Mouse (Mus musculus) retina, postnatal 7 days (tissue): Measurements from ENCODE around the gene Ccdc170.
"Not testable (repeated sequence)": the region's sequence is repeated elsewhere in the genome, so short reads cannot be mapped to it uniquely, and the experiment has no call there.

Experiments used
- DNase-seq: peaks from one replicate; pipeline ENCODE4 v3.0.0-alpha.2; 2012; ENCODE audit warnings: low read depth, low spot score

Ccdc170 gene

GRCm38 (mm10) chr10:4482355-4482754, at the start of gene Ccdc170:
Gene Ccdc170 (plus strand): TSS chr10:4482502.
- no peak for DNase-seq

- no peak for DNase-seq
Measured at GRCm38 (mm10) chr10:4432996-4433755, 49.1 kb upstream of the Ccdc170 start.

GRCm38 (mm10) chr10:4433871-4434270, 48.4 kb upstream of the Ccdc170 start:
- not testable (repeated sequence) for DNase-seq

- no peak for DNase-seq
Measured at GRCm38 (mm10) chr10:4435416-4435815, 46.9 kb upstream of the Ccdc170 start.

- no peak for DNase-seq
Measured at GRCm38 (mm10) chr10:4456409-4456808, 25.9 kb upstream of the Ccdc170 start.

GRCm38 (mm10) chr10:4460201-4460600, 22.1 kb upstream of the Ccdc170 start:
- DNase-seq, result no peak

- no peak for DNase-seq
Measured at GRCm38 (mm10) chr10:4465799-4466198, 16.5 kb upstream of the Ccdc170 start.

GRCm38 (mm10) chr10:4469406-4469805, 12.9 kb upstream of the Ccdc170 start:
- DNase-seq, result no peak

- DNase-seq, result no peak
Measured at GRCm38 (mm10) chr10:4473591-4473993, 8.7 kb upstream of the Ccdc170 start.

- DNase-seq, result no peak
Measured at GRCm38 (mm10) chr10:4475431-4475830, 6.9 kb upstream of the Ccdc170 start.

- no peak for DNase-seq
Measured at GRCm38 (mm10) chr10:4476604-4477003, 5.7 kb upstream of the Ccdc170 start.

GRCm38 (mm10) chr10:4480929-4481328, 1.4 kb upstream of the Ccdc170 start:
- no peak for DNase-seq

- DNase-seq, result no peak
Measured at GRCm38 (mm10) chr10:4481695-4482094, 607 bp upstream of the Ccdc170 start.

GRCm38 (mm10) chr10:4483848-4484247, 1.5 kb downstream of the Ccdc170 start:
- DNase-seq, result no peak

GRCm38 (mm10) chr10:4484986-4485385, 2.7 kb downstream of the Ccdc170 start:
- no peak for DNase-seq

- DNase-seq, result no peak
Measured at GRCm38 (mm10) chr10:4489865-4490264, 7.6 kb downstream of the Ccdc170 start.

- DNase-seq, result no peak
Measured at GRCm38 (mm10) chr10:4491281-4491680, 9.0 kb downstream of the Ccdc170 start.

- DNase-seq, result no peak
Measured at GRCm38 (mm10) chr10:4492045-4492444, 9.7 kb downstream of the Ccdc170 start.

GRCm38 (mm10) chr10:4492909-4493308, 10.6 kb downstream of the Ccdc170 start:
- DNase-seq, result no peak

- DNase-seq, result no peak
Measured at GRCm38 (mm10) chr10:4503251-4503650, 20.9 kb downstream of the Ccdc170 start.

GRCm38 (mm10) chr10:4512725-4513124, 30.4 kb downstream of the Ccdc170 start:
- no peak for DNase-seq

- no peak for DNase-seq
Measured at GRCm38 (mm10) chr10:4517614-4518013, 35.3 kb downstream of the Ccdc170 start.

GRCm38 (mm10) chr10:4519645-4520044, 37.3 kb downstream of the Ccdc170 start:
- no peak for DNase-seq
